In the genomic region with DNA sequence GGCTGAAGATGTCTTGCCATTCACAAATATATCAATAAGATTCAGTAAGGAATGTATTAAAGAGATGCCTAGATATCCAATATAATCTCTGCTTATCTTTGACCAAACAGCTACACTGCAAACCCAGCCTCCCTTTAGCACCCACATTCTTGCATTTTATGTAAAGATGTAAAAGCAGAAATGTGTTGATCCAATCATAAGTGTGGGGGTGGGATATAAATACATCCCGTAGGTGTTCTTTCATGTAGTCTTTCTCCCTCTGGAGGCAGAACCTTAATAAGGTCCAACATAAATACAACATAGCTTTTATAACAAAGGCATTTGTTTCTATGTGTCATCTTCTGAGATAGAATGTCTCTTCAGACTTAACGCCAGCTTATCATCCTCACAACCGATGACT, we compare ENCODE assay signal across 8 mouse cellular contexts.
"Had no signal": no experiment of that assay in that cellular context is flagged by ENCODE, and none has a peak within 500 bp of the region (broad histone marks: within the 10 kb centered on the region; RNA-seq: fewer than 3 reads in every experiment).

No protein-coding gene starts in this region.

- ATAC-seq: midbrain, embryonic 13.5 days; midbrain, embryonic 15.5 days had no signal

- DNase-seq: lung, adult 18-20 months; lung, embryonic 14.5 days; lung, postnatal 10 days; thymus, adult 18-20 months; thymus, postnatal 14 days; thymus, postnatal 36 days had no signal
